Mouse (Mus musculus) hindbrain, embryonic 11.5 days (tissue): ENCODE data around the gene Btg1. TPM values are rescaled to one million over a fixed set of nuclear protein-coding genes. Genes with fewer than 3 reads are reported as not detected.

Source experiments
- ATAC-seq: fragments of 200-750 bp; cut with Nextera tagmentation; 2 replicates; pipeline ENCODE4 v1.8.0; 2017; ENCODE audit warnings: mild to moderate bottlenecking, moderate TSS enrichment, moderate library complexity; ENCODE audit not compliant: low FRiP score
- DNase-seq: peaks from one replicate; pipeline ENCODE4 v3.0.0-alpha.2; 2015; ENCODE audit warnings: low spot score
- H3K27ac ChIP-seq: fragments of 300-500 bp; sonication (generic); 2 replicates; pipeline ENCODE4 v1.5.1; 2014; ENCODE audit warnings: mild to moderate bottlenecking, low read depth, low read length
- H3K27me3 ChIP-seq: fragments of 300-500 bp; sonication (generic); 2 replicates; pipeline ENCODE4 v1.6.1; 2014; ENCODE audit warnings: mild to moderate bottlenecking, low read length, moderate library complexity, mixed read lengths; ENCODE audit not compliant: control insufficient read depth, insufficient read depth
- H3K36me3 ChIP-seq: fragments of 300-500 bp; sonication (generic); 2 replicates; pipeline ENCODE4 v1.6.1; 2014; ENCODE audit warnings: mild to moderate bottlenecking, low read length, moderate library complexity, mixed read lengths; ENCODE audit not compliant: control insufficient read depth, insufficient read depth
- H3K4me1 ChIP-seq: fragments of 300-500 bp; sonication (generic); replicated peaks from 2 replicates; pipeline ENCODE4 v1.6.1; 2014; ENCODE audit warnings: low read length, mixed read lengths; ENCODE audit not compliant: control insufficient read depth, insufficient read depth
- H3K4me2 ChIP-seq: fragments of 300-500 bp; sonication (generic); replicated peaks from 2 replicates; pipeline ENCODE4 v1.6.1; 2014; ENCODE audit warnings: mild to moderate bottlenecking, low read depth, low read length
- H3K4me3 ChIP-seq: fragments of 300-500 bp; sonication (generic); 2 replicates; pipeline ENCODE4 v1.5.1; 2014; ENCODE audit warnings: low read depth, low read length
- H3K9ac ChIP-seq: fragments of 300-500 bp; sonication (generic); 2 replicates; pipeline ENCODE4 v1.6.1; 2014; ENCODE audit warnings: low read depth, low read length
- H3K9me3 ChIP-seq: fragments of 300-500 bp; sonication (generic); 2 replicates; pipeline ENCODE4 v1.6.1; 2016; ENCODE audit warnings: low read length; ENCODE audit not compliant: control insufficient read depth
- WGBS: fragments of 180-500 bp; shearing (Covaris S2); extraction: QIAGEN DNeasy Blood & Tissue Kit; methylation state at CpG from one replicate; pipeline ENCODE4 v1.1.7; 2014; 5-methylcytosine and 5-hydroxymethylcytosine counted together
- polyA plus RNA-seq: library from polyadenylated mRNA; unstranded; fragments of >200 nt; fragmentation: Nextera tagmentation; extraction: Ambion mirVana; gene quantifications from 2 replicates; pipeline ENCODE4 v1.2.1, GENCODE M21; 2014

Gene Btg1
- polyA plus RNA-seq, 1 experiment from 2014 or later = 57.6 TPM

DNA sequence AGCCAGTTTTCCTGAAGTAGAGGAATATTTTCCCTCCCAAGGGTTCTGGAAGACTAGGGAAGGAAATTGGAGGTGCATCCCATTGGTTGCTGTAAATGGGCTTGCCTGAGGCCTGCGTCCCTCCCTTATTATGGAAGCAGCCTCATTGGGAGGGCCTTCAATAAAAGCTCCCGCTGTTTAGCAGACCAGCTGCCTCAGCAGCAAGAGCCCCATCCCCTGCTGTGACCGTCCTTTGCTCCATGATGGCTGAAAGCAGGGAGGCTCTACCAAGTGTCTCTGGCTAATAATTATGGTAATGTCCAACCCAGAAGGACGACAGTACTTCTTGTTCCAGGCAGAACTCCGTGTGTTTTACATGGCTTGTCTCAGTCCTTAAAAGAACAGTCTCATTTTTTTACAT lies 42.1 kb downstream of the Btg1 start:
- Histone ChIP-seq H3K9me3 (no peaks in the 10 kb centered on the region), H3K27ac (no peak overlapping the region; the same call in 1 of the 2 replicates), H3K4me3 (no peak overlapping the region), H3K27me3 (no peaks in the 10 kb centered on the region), H3K4me1 (no peaks in the 10 kb centered on the region), H3K9ac (no peak overlapping the region), H3K36me3 (no peaks in the 10 kb centered on the region), H3K4me2 (no peak overlapping the region)
- DNase-seq (peak; percentile 35), ATAC-seq (peak; percentile 88)
- WGBS = 7% methylated on average over 5 of the region's 5 CpGs

DNA sequence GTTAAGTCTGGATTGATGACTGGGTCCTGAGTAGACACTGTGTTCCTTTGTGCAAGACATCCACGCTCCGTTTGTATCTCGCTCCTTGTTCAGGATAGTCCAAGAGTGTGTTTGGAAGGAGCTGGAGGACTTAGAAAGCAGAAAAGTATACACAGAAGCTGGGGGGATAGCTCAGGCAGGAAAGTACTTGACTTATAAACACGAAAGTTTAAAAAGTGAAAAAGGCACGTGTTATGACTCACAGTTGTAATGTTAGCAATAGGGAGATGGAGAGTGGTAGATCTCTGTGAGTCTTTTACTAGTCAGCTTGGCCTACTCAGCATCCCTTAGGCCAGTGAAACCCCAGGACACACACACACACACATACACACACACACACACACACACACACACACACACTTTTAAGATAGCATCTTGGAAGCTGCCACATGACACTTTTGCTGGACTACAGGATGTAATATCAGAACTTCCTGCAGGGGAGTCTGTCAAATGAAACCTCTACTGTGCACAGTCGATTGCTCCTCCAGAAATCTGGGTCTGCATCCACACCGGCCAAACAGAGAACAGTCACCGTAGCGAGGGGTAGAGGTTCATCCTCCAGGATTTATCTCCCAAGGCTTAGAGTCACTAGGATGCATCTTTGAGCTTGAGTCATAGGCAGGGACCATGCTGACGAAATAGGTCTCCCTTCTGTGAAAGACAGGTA lies 43.6 kb downstream of the Btg1 start:
- no peak for ATAC-seq
- 91% methylated on average over 10 of the region's 10 CpGs for WGBS
- DNase-seq = no peak

DNA sequence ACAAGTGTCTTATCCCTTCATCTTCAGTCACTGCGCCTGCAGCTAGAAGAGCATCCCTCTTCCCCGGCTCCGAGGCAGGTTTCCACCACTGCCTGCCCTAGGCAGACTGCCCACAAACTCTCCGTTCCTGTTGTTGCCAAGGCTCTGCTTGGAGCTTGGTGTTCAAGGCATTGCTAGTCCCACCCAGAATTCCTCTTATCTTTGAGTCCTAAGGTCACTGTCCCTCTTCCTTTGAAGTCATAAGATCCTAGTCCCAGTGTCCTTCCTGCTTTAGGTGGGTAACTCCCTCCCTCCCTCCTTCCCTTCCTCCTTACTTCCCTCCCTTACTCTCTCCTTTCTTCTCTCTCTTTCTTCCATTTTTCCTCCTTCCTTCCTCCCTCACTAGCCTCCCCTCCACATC lies 46.2 kb downstream of the Btg1 start:
- no peaks in the 10 kb centered on the region for H3K9me3 ChIP-seq
- no peaks in the 10 kb centered on the region for H3K4me1 ChIP-seq
- ATAC-seq (no peak), DNase-seq (no peak)
- H3K9ac ChIP-seq = no peak overlapping the region
- 82% methylated on average over 4 of the region's 4 CpGs for WGBS
- no peak overlapping the region for H3K27ac ChIP-seq
- no peak overlapping the region for H3K4me3 ChIP-seq
- no peak overlapping the region for H3K4me2 ChIP-seq
- no peaks in the 10 kb centered on the region for H3K27me3 ChIP-seq
- no peaks in the 10 kb centered on the region for H3K36me3 ChIP-seq

More for the DNA sequence above, 43.6 kb downstream of the Btg1 start:
- Histone ChIP-seq H3K27ac (no peak overlapping the region), H3K9ac (no peak overlapping the region), H3K27me3 (no peaks in the 10 kb centered on the region), H3K4me1 (no peaks in the 10 kb centered on the region), H3K4me3 (no peak overlapping the region), H3K9me3 (no peaks in the 10 kb centered on the region), H3K36me3 (no peaks in the 10 kb centered on the region), H3K4me2 (no peak overlapping the region)

DNA sequence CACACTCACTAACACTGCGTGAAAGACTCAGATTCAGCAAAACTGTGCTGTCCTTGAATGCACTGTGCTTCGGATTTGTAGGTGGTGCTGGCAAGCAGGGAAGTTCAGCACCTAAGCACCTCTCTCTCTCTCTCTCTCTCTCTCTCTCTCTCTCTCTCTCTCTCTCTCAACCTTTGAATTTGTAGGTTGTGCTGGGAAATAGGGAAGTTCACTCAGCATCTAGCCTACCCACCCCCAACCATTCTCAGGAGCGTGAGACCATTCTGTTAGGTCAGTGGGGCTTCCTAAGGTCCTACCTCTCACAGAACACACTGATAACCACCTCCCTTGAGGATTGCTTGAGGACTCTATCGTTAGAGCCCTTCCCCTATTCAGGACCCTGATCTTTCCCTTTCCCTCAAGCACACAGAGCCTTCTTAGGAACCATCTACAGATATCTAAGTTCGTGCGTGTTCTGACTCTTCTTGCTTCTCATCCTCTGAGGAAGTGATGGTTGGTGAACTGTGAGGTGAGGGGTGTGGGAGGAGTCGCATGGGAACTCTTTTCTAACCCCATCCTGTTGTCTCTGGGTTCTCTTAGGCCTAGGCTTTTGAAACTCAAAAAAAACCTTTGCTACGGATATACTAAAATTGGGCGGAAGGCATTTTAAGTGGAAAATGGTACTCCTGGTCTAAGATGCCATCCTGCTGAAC lies 47.1 kb downstream of the Btg1 start:
- Histone ChIP-seq H3K27ac (no peak overlapping the region), H3K9me3 (no peaks in the 10 kb centered on the region), H3K36me3 (no peaks in the 10 kb centered on the region), H3K4me3 (no peak overlapping the region), H3K9ac (no peak overlapping the region), H3K4me2 (no peak overlapping the region), H3K27me3 (no peaks in the 10 kb centered on the region), H3K4me1 (no peaks in the 10 kb centered on the region)
- no peak for ATAC-seq
- no peak for DNase-seq
- WGBS = 90% methylated on average over 9 of the region's 9 CpGs
